In the genomic region with DNA sequence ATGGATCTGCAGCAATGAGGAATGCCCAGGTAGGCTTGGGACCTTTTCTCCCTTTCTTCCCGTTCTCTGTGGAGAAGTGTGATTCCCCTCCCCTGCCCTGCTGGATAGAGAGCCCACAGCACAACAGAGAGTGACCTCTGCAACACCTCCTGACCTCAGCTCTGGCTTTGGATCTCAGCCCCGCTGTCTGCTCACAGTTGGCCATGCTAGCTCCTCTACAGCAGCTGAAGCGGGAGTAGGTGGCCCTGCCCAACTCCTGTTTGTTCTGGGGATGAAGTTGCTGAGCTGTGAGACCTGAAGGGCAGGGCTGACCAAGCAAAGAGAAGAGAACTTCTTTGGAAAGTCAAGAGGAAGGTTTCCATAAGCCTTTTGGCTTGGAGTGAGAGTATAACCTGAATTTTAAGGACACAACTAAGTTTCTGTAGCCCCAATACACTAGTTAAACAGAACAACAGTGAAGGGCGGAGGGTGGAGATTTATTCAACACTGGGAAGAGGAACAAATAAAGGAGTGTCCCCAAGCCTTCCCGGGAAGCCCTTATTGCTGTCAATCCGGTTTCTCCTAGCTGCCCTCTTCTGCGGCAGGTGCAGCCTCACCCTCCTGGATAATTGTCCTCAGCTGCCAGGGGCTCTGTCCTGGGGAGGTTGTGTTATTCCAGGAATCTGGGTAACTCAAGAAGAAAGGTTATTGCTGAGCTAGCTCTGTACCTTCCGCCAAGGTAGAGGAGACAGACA, we compare ENCODE assay signal across 14 mouse cellular contexts. TPM values are rescaled to one million over a fixed set of nuclear protein-coding genes. Genes with fewer than 3 reads are reported as not detected.
DNase-seq lines count a peak whose midpoint lies in the region; ATAC-seq lines count a peak whose summit lies in the region.
"Had no signal": no experiment of that assay in that cellular context is flagged by ENCODE, and none has a peak within 500 bp of the region (broad histone marks: within the 10 kb centered on the region; RNA-seq: fewer than 3 reads in every experiment).

No protein-coding gene starts in this region.

- H3K4me3 ChIP-seq in kidney, embryonic 16.5 days (ENCODE audit: low read length) = no peak overlapping the region
- no peak overlapping the region for H3K4me3 ChIP-seq in lung, embryonic 16.5 days (ENCODE audit: low read length)
- H3K4me3 ChIP-seq: embryonic facial prominence, embryonic 13.5 days; midbrain, embryonic 12.5 days had no signal

- H3K4me1 ChIP-seq in kidney, embryonic 16.5 days (ENCODE audit: insufficient read depth, low read length) = peaks cover 16% of the 10 kb centered on the region
- peaks cover 11% of the 10 kb centered on the region for H3K4me1 ChIP-seq in lung, embryonic 16.5 days (replicated peaks; ENCODE audit: control insufficient read depth, insufficient read depth, low read length)
- H3K4me1 ChIP-seq: midbrain, embryonic 12.5 days had no signal

- intact Hi-C loops in left cerebral cortex, postnatal 14 days (cut with DNase I) = no loop called here

- peak; percentile 37 to 64 for DNase-seq in kidney, postnatal 25 days
- DNase-seq in urinary bladder, postnatal 14 days (ENCODE audit: low spot score) = peak; percentile 44
- no peak for DNase-seq in urinary bladder, adult 2 months (ENCODE audit: low spot score)
- DNase-seq in yolk sac, embryonic 10.5 days (ENCODE audit: low spot score) = peak; percentile 53
- DNase-seq in thymus, adult 18-20 months = no peak
- DNase-seq in left cerebral cortex, postnatal 14 days (ENCODE audit: low spot score in 2 of 2) = no peak
- DNase-seq: cerebellum, postnatal 36 days; heart, postnatal 14 days had no signal

- H3K9me3 ChIP-seq in kidney, embryonic 16.5 days (ENCODE audit: low read length) = no peaks in the 10 kb centered on the region
- H3K9me3 ChIP-seq in lung, embryonic 16.5 days (ENCODE audit: control insufficient read depth, low read length) = no peaks in the 10 kb centered on the region
- H3K9me3 ChIP-seq: embryonic facial prominence, embryonic 13.5 days; midbrain, embryonic 12.5 days had no signal

- ATAC-seq in kidney, embryonic 16.5 days (ENCODE audit: low FRiP score, low TSS enrichment) = no peak
- ATAC-seq in lung, embryonic 16.5 days (ENCODE audit: low read depth) = peak; percentile 86
- ATAC-seq: forebrain, embryonic 14.5 days; hindbrain, embryonic 16.5 days had no signal

- 54% methylated on average over 8 of the region's 8 CpGs for WGBS in kidney, embryonic 16.5 days
- 45% methylated on average over 8 of the region's 8 CpGs for WGBS in lung, embryonic 16.5 days

- H3K4me2 ChIP-seq in kidney, embryonic 16.5 days (replicated peaks; ENCODE audit: low read depth, low read length) = no peak overlapping the region
- H3K4me2 ChIP-seq in lung, embryonic 16.5 days (ENCODE audit: low read depth, low read length) = peak overlapping the region; percentile 15
- H3K4me2 ChIP-seq: embryonic facial prominence, embryonic 13.5 days; midbrain, embryonic 12.5 days had no signal

- no peaks in the 10 kb centered on the region; the same call in 1 of the 2 replicates for H3K27me3 ChIP-seq in kidney, embryonic 16.5 days (ENCODE audit: insufficient read depth, low read length)
- no peaks in the 10 kb centered on the region for H3K27me3 ChIP-seq in lung, embryonic 16.5 days (ENCODE audit: control insufficient read depth, insufficient read depth, low read depth, low read length)
- H3K27me3 ChIP-seq: embryonic facial prominence, embryonic 13.5 days; midbrain, embryonic 12.5 days had no signal

- H3K36me3 ChIP-seq in kidney, embryonic 16.5 days (ENCODE audit: insufficient read depth, low read length) = no peaks in the 10 kb centered on the region
- no peaks in the 10 kb centered on the region for H3K36me3 ChIP-seq in lung, embryonic 16.5 days (ENCODE audit: control insufficient read depth, insufficient read depth, low read length)
- H3K36me3 ChIP-seq: embryonic facial prominence, embryonic 13.5 days; midbrain, embryonic 12.5 days had no signal

- no peak overlapping the region for H3K9ac ChIP-seq in kidney, embryonic 16.5 days (replicated peaks; ENCODE audit: low read length)
- H3K9ac ChIP-seq in lung, embryonic 16.5 days (ENCODE audit: low read length) = no peak overlapping the region
- H3K9ac ChIP-seq: embryonic facial prominence, embryonic 13.5 days; midbrain, embryonic 12.5 days had no signal

- no peak overlapping the region for H3K27ac ChIP-seq in kidney, embryonic 16.5 days (ENCODE audit: low read length)
- H3K27ac ChIP-seq in lung, embryonic 16.5 days (ENCODE audit: low read length) = peak overlapping the region; percentile 88
- H3K27ac ChIP-seq: embryonic facial prominence, embryonic 13.5 days; midbrain, embryonic 12.5 days had no signal

RNA-seq across cellular contexts. Expression of a gene that starts 45.2 kb away (rescaled TPM):
- 3.9 and 5.4 TPM in 2 replicates for polyA plus RNA-seq in kidney, embryonic 16.5 days (2015; fragmentation: Nextera tagmentation; extraction: Ambion mirVana)
- 37.8 and 57.5 TPM in 2 replicates for polyA plus RNA-seq in urinary bladder, adult 2 months (2012; rRNA removed)
- polyA plus RNA-seq in lung, embryonic 16.5 days (2015; fragmentation: Nextera tagmentation; extraction: Ambion mirVana) = 21.6 and 22.2 TPM in 2 replicates
- total RNA-seq in left cerebral cortex, postnatal 14 days (2021) = 10 to 100 TPM; 25.5 to 31.3 TPM

Comparison
In these comparisons a context has a peak if more than half of its experiments do, and no peak if none do; other contexts are left out.
1. DNase-seq: peak in kidney, postnatal 25 days (2 of 2), urinary bladder, postnatal 14 days (single experiment) and yolk sac, embryonic 10.5 days (single experiment); none in urinary bladder, adult 2 months (single experiment), thymus, adult 18-20 months (0 of 2) and left cerebral cortex, postnatal 14 days (0 of 2).